Mouse (Mus musculus) bone marrow macrophage, adult 2 months (primary cell): ENCODE data around the gene Irf2.

Experiments used
- CTCF ChIP-seq: IDR thresholded peaks from 2 replicates; pipeline ENCODE4 v1.5.1; 2012; ENCODE audit warnings: low read depth, mild to moderate bottlenecking, low read length, moderate library complexity
- POLR2A ChIP-seq: IDR thresholded peaks from 2 replicates; pipeline ENCODE4 v1.6.1; 2012; ENCODE audit warnings: mild to moderate bottlenecking, low read depth, low read length, borderline replicate concordance

DNA sequence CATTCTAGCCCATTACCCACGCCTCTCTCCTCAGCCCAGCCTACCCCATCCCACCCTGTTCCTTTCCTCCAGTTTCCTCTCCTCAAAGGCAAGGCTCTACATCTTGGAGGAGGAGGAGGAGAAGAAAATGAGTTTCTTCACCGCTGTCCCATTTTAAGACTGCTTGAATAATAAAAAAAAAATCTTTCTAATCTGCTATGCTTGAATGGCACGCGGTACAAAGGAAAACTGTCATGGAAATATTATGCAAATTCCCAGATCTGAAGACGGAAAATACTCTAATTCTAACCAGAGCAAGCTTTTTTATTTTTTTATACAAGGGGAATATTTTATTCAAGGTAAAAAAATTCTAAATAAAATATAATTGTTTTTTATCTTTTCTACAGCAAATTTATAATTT is 107.4 kb downstream of the Irf2 start:
- TF ChIP-seq POLR2A (no peak), CTCF (no peak)
